Mouse (Mus musculus) heart, adult 2 months (tissue): Measurements from ENCODE around the gene Il9r.

ENCODE experiments used
- CTCF ChIP-seq: fragments of 200-600 bp; IDR thresholded peaks from 2 replicates; pipeline ENCODE4 v1.8.1; 2022; ENCODE audit warnings: antibody characterized with exemption, mild to moderate bottlenecking, moderate library complexity
- EP300 ChIP-seq: fragments of 200-500 bp; IDR thresholded peaks from 2 replicates; pipeline ENCODE4 v1.6.1; 2011; ENCODE audit warnings: low read depth, low read length, control low read depth; ENCODE audit not compliant: insufficient read depth
- POLR2A ChIP-seq: fragments of 200-500 bp; IDR thresholded peaks from 2 replicates; pipeline ENCODE4 v1.6.1; 2011; ENCODE audit warnings: mild to moderate bottlenecking, low read depth, low read length, control low read depth; ENCODE audit not compliant: insufficient read depth

DNA sequence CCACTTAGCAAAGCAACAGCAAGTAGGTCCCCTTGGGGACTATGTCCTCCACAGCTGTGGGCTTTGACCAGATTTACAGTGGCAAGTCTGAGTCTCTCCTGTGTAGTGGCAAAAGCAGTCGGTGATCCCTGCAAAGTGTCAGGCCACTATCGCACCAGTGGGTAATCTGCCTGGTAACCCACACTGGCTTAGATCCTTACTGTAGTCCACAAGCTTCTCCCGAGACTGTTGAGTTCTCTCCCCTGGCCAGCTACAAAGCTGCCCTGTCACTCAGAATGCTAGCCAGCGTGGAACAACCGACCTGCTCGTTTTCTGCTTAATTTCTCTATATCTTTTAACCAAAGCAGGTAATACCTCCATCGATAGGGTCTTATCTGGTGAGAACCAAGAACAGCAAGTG lies 39.7 kb downstream of the Il9r start:
- TF ChIP-seq CTCF (no peak), EP300 (no peak), POLR2A (no peak)
